Mouse (Mus musculus): ENCODE measurements around the gene Atp7a. TPM values are rescaled to one million over a fixed set of nuclear protein-coding genes. Genes with fewer than 3 reads are reported as not detected.

Gene Atp7a
- total and polyA plus RNA-seq, 3 experiments: 1.7 to 2.2 TPM; not detected in 1

GRCm38 (mm10) chrX:106015571-106016322 is 11.3 kb upstream of the Atp7a start, which contains the start of gene Cox7b (continued):
- no peak for TF ChIP-seq NRF1 (IDR thresholded peaks at IDR 0.05; ENCODE audit: insufficient read depth, low read depth, low read length, poor library complexity, severe bottlenecking)
- TF ChIP-seq MYC (IDR thresholded peaks at IDR 0.05; ENCODE audit: low read depth, low read length): peak; percentile 85
- TF ChIP-seq TAL1 (IDR thresholded peaks at IDR 0.05; ENCODE audit: low read length): no peak
- TF ChIP-seq E2F4 (IDR thresholded peaks at IDR 0.05; ENCODE audit: borderline replicate concordance, low read depth, low read length): no peak
- TF ChIP-seq GATA1 (IDR thresholded peaks at IDR 0.05; ENCODE audit: low read depth, low read length): no peak
- TF ChIP-seq ZC3H11A (IDR thresholded peaks at IDR 0.05; ENCODE audit: low read depth, low read length): no peak
- no peak for TF ChIP-seq RCOR1 (IDR thresholded peaks at IDR 0.05; ENCODE audit: low read depth, low read length)
- TF ChIP-seq MAX (IDR thresholded peaks at IDR 0.05; ENCODE audit: low read length): 0 out of 2 replicates have a peak, but pooled peaks have one; percentile 12
- TF ChIP-seq ZKSCAN1 (IDR thresholded peaks at IDR 0.05; ENCODE audit: low read depth, low read length): no peak
- peak; percentile 71 for TF ChIP-seq KAT2A (conservative IDR thresholded peaks at IDR 0.05; ENCODE audit: low read depth, low read length)
- TF ChIP-seq CHD2 (IDR thresholded peaks at IDR 0.05; ENCODE audit: low read length): peak; percentile 95
- TF ChIP-seq NELFE (IDR thresholded peaks at IDR 0.05; ENCODE audit: low read depth, low read length): peak; percentile 83
- no peak for TF ChIP-seq BHLHE40 (IDR thresholded peaks at IDR 0.05; ENCODE audit: borderline replicate concordance, low read depth, low read length)
- TF ChIP-seq ZMIZ1 (IDR thresholded peaks at IDR 0.05; ENCODE audit: low read depth, low read length): peak; percentile 56; the same call in 1 of the 2 replicates

DNA sequence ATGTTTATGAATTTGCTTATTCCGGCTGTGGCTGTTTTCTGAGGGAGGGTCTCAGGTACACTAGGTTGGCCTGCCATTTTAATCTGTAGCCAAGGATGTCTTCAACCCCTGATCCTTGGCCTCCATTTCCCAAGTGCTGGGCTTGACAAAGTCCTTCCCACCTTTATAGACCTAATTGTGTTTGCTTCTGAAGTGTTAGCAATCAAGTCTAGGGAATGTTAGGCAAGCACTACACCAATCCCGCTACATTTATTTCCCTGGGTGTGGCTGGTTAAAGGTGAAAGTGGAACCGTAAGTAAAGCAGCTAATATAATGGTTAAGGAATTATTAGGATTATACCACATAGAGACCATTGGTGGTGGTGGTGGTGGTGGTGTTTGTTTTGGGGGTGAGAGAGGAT is 10.0 kb upstream of the Atp7a start:
- Histone ChIP-seq H3K4me1 (ENCODE audit: control insufficient read depth in 1 of 2, insufficient read depth in 2 of 2, low read length in 2 of 2) (peaks cover 3 to 6% of the 10 kb centered on the region in 2 experiments; a peak in 3 of 4 replicates), H3K4me3 (ENCODE audit: control insufficient read depth in 1 of 2, insufficient read depth in 1 of 2, low read depth in 2 of 2, low read length in 2 of 2) (peak overlapping the region; percentile 29 to 75; a peak in 3 of 4 replicates), H3K36me3 (ENCODE audit: control insufficient read depth in 1 of 2, insufficient read depth in 2 of 2, low read length in 2 of 2) (peaks cover 9 to 19% of the 10 kb centered on the region in 2 experiments), H3K79me2 (ENCODE audit: control insufficient read depth, insufficient read depth, low read length, poor library complexity) (peaks cover 21% of the 10 kb centered on the region), H3K9me3 (replicated peaks; ENCODE audit: insufficient read depth, low read length) (no peaks in the 10 kb centered on the region), H3K27ac (ENCODE audit: control insufficient read depth, low read depth, low read length) (no peak overlapping the region), H3K9ac (ENCODE audit: control insufficient read depth, low read depth, low read length, poor library complexity, severe bottlenecking) (peak overlapping the region; percentile 86), H3K27me3 (ENCODE audit: control insufficient read depth in 1 of 2, insufficient read depth in 2 of 2, low read length in 2 of 2) (no peaks in the 10 kb centered on the region)
- TF ChIP-seq ETS1 (IDR thresholded peaks at IDR 0.05; ENCODE audit: low read depth, low read length) (no peak), EP300 (IDR thresholded peaks at IDR 0.05; ENCODE audit: low read depth in 1 of 2, low read length in 2 of 2) (no peak), MYB (IDR thresholded peaks at IDR 0.05; ENCODE audit: low read depth, low read length) (no peak), NRF1 (IDR thresholded peaks at IDR 0.05; ENCODE audit: insufficient read depth, low read depth, low read length, poor library complexity, severe bottlenecking) (no peak), ZNF384 (IDR thresholded peaks at IDR 0.05; ENCODE audit: low read depth, low read length) (no peak), JUND (IDR thresholded peaks at IDR 0.05; ENCODE audit: low read depth, low read length) (no peak), ZMIZ1 (IDR thresholded peaks at IDR 0.05; ENCODE audit: low read depth, low read length) (no peak), TBP (IDR thresholded peaks at IDR 0.05; ENCODE audit: low read depth, low read length) (no peak), MEF2A (IDR thresholded peaks at IDR 0.05; ENCODE audit: extremely low read depth, insufficient replicate concordance, low read depth, low read length, poor library complexity, severe bottlenecking) (no peak), GATA1 (IDR thresholded peaks at IDR 0.05; ENCODE audit: low read depth, low read length) (no peak), RCOR1 (IDR thresholded peaks at IDR 0.05; ENCODE audit: low read depth, low read length) (no peak), RAD21 (IDR thresholded peaks at IDR 0.05; ENCODE audit: low read depth, low read length) (no peak), ZKSCAN1 (IDR thresholded peaks at IDR 0.05; ENCODE audit: low read depth, low read length) (no peak), BHLHE40 (IDR thresholded peaks at IDR 0.05; ENCODE audit: borderline replicate concordance, low read depth, low read length) (no peak), MXI1 (IDR thresholded peaks at IDR 0.05; ENCODE audit: low read depth, low read length) (no peak), MAFK (IDR thresholded peaks at IDR 0.05; ENCODE audit: borderline replicate concordance, low read depth, low read length) (no peak)
- DNase-seq (ENCODE audit: low read depth, low spot score): no peak

Measured in MEL (cell line).